Mouse (Mus musculus): Measurements from ENCODE around the gene Gm16253. TPM values are rescaled to one million over a fixed set of nuclear protein-coding genes. Genes with fewer than 3 reads are reported as not detected.
A peak's percentile ranks its signal among the peaks of the same experiment; 100 is the strongest.
"Not testable (repeated sequence)": the region's sequence is repeated elsewhere in the genome, so short reads cannot be mapped to it uniquely, and the experiment has no call there.

Gm16253 gene
- total RNA-seq, 2 experiments from 2014 or later: not detected

GRCm38 (mm10) chr3:96596228-96596707 is 19.5 kb downstream of the Gm16253 start, which contains the start of gene Ankrd34a:
Ankrd34a (plus strand) TSS chr3:96596636.
- no peak for ATAC-seq (replicated peaks; ENCODE audit: low FRiP score, poor library complexity, severe bottlenecking)

DNA sequence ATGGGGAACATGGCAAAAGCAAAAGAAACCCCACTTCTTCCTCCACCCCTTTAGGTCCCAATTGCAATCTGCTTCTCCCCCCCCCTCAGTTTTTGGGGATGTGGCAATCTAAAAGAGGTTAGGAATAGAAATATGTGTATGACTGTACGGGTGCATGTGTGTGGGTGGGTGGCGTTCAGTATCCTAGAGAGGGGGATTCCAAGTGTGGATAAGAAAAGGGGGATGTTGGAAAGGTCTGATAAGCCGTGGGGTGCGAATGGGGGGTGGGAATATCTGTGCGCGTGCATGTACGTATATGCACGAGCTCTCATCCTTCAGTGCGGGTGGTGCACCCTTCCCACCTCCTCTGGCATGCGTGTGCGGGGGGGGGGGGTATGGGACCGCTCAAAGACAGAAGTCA is 20.1 kb downstream of the Gm16253 start:
- no peak for ATAC-seq (replicated peaks; ENCODE audit: low FRiP score, poor library complexity, severe bottlenecking)

GRCm38 (mm10) chr3:96597435-96597891 is 20.7 kb downstream of the Gm16253 start:
- ATAC-seq (replicated peaks; ENCODE audit: low FRiP score, poor library complexity, severe bottlenecking): no peak

GRCm38 (mm10) chr3:96598156-96599068 is 21.6 kb downstream of the Gm16253 start:
- ATAC-seq (replicated peaks; ENCODE audit: low FRiP score, poor library complexity, severe bottlenecking): no peak

GRCm38 (mm10) chr3:96599069-96599393 is 22.2 kb downstream of the Gm16253 start:
- no peak for ATAC-seq (replicated peaks; ENCODE audit: low FRiP score, poor library complexity, severe bottlenecking)

GRCm38 (mm10) chr3:96599411-96599810 is 22.6 kb downstream of the Gm16253 start:
- ATAC-seq (replicated peaks; ENCODE audit: low FRiP score, poor library complexity, severe bottlenecking): no peak

DNA sequence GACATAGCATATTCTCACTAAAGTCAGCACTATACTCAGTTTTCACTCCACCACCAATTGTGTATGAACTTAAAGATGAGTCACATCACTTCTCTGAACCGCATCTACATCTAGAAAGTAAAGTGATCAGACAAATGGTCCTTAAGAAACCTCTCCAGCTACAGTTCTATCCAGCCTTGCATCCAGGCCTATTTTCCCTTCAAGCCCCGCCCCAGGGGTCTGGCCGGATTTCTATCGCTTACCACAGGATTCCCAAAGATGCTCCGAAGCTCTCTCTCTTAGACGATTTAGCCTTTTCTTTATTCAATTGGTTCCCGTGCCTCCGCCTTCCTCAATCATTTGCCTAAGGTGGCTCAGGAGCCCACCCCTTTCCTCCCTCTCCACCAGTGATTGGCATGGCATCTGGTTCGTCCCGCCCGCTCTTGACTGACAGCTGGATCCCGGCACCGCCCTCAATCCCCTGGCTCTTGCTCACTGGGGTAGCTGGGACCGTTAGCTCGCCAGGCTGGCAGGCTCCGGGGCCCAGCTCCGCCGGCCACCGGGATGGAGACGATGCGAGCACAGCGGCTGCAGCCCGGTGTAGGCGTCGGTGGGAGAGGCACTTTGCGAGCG is 24.0 kb downstream of the Gm16253 start, which contains the start of gene Lix1l:
Gene Lix1l (plus strand): TSS at position 511 of the 612 bp plus-strand sequence.
- ATAC-seq (replicated peaks; ENCODE audit: low FRiP score, poor library complexity, severe bottlenecking): no peak

DNA sequence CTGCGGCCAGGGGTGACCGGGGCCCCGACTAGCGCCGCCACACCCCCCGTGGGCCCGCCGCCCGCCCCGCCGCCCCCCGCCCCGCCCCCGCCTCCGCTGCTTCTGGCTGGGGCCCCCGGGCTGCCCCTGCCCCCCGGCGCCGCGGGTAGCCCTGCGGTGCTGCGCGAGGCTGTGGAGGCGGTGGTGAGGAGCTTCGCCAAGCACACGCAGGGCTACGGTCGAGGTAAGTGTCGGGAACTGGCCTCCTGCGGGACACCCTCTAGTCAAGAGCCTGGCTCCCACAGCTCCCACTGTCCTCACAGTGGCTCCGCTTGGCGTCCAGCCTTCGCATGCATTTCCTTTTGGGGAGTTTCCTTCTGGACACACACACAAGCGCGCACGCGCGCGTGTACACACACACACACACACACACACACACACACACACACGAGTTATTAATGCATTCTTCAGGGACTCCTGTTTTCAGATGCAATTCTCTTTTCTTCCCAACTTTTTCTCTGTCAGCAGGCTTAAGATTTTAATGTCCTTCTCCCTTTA is 24.5 kb downstream of the Gm16253 start:
- ATAC-seq (replicated peaks; ENCODE audit: low FRiP score, poor library complexity, severe bottlenecking): no peak

DNA sequence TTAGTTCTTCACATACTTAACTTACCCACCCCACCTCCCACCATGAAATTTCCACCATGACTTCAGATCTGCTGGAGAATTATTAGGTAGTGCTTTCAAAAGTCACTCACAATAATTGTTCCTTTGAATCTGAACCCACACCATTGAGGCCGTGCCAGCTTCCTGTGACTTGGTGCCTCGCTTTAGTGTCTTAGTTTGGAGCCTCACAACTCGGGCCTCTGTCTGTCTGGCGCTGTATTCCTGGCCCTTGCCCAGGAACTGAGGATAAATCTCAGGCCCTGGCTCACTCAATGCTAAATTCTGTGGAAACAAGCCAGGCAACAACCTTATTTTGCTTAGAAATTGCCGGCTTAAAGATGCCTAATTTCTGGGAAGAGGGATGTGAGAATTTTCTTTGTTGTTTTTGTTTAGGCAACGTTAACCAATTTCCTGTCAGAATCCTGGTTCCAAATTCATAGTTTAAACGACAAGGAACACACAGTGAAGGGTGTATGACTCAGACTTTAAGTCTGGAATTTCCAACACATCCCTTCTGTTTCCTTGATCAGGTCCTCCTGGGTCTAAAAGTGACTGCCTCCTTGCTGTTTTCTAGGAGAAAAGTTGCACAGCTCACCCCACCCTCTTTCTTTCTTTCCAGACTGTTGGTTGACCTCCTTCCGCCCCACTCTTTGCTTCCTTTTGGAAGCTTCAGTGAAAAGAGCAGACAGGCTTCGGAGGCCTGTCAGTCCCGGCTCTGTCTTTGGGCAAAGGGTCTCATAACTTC is 25.3 kb downstream of the Gm16253 start:
- ATAC-seq (replicated peaks; ENCODE audit: low FRiP score, poor library complexity, severe bottlenecking): no peak

- ATAC-seq (replicated peaks; ENCODE audit: low FRiP score, poor library complexity, severe bottlenecking): no peak
These were observed 25.9 kb downstream of the Gm16253 start for GRCm38 (mm10) chr3:96602704-96603084.

DNA sequence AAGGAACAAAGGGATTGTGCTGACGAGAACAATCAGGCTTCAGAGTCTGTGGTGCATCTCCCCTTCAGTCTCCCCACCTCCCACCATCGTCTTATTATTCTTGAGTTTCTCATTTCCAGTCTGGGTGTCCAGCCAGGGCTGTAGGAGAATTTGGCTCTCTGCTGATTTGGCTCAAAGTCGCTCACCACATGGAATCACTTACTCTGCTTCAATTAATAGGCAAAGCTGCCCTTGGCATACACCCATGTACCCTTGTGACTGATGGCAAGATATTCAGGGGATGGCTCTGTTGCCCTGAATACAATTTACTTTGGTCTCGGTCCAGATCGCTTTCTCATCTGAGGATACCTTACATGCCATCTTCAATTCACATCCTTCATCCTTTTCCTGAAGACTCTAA is 26.5 kb downstream of the Gm16253 start:
- no peak for ATAC-seq (replicated peaks; ENCODE audit: low FRiP score, poor library complexity, severe bottlenecking)

GRCm38 (mm10) chr3:96606007-96606406 is 29.2 kb downstream of the Gm16253 start:
- not testable (repeated sequence) for ATAC-seq (replicated peaks; ENCODE audit: low FRiP score, poor library complexity, severe bottlenecking)

GRCm38 (mm10) chr3:96606618-96607017 is 29.8 kb downstream of the Gm16253 start:
- ATAC-seq (replicated peaks; ENCODE audit: low FRiP score, poor library complexity, severe bottlenecking): no peak

GRCm38 (mm10) chr3:96617941-96618340 is 41.2 kb downstream of the Gm16253 start:
- no peak for ATAC-seq (replicated peaks; ENCODE audit: low FRiP score, poor library complexity, severe bottlenecking)

- no peak for ATAC-seq (replicated peaks; ENCODE audit: low FRiP score, poor library complexity, severe bottlenecking)
These were observed 46.4 kb downstream of the Gm16253 start for GRCm38 (mm10) chr3:96623201-96623600.

GRCm38 (mm10) chr3:96629729-96630600 is 53.2 kb downstream of the Gm16253 start, which contains the start of gene Rbm8a:
Rbm8a (plus strand) TSS chr3:96629933.
- peak; percentile 97 for ATAC-seq (replicated peaks; ENCODE audit: low FRiP score, poor library complexity, severe bottlenecking)

Data from erythroid progenitor cell, adult 5-6 weeks (primary cell).